Mouse (Mus musculus) small intestine, adult 2 months (tissue): ENCODE results near the gene Junb. TPM values are rescaled to one million over a fixed set of nuclear protein-coding genes. Genes with fewer than 3 reads are reported as not detected.

Source experiments
- H3K27ac ChIP-seq: fragments of 200-500 bp; 2 replicates; pipeline ENCODE4 v1.5.1; 2012; ENCODE audit warnings: low read depth, low read length, control low read depth, inconsistent platforms; ENCODE audit not compliant: insufficient read depth
- H3K27me3 ChIP-seq: fragments of 200-500 bp; 2 replicates; pipeline ENCODE4 v1.6.1; 2012; ENCODE audit warnings: mild to moderate bottlenecking, moderate library complexity, low read length, inconsistent platforms; ENCODE audit not compliant: control insufficient read depth, insufficient read depth
- H3K36me3 ChIP-seq: fragments of 200-500 bp; 2 replicates; pipeline ENCODE4 v1.6.1; 2012; ENCODE audit warnings: mild to moderate bottlenecking, low read length, control low read depth, inconsistent platforms; ENCODE audit not compliant: control insufficient read depth, insufficient read depth
- H3K4me1 ChIP-seq: fragments of 200-500 bp; 2 replicates; pipeline ENCODE4 v1.6.1; 2012; ENCODE audit warnings: low read length, inconsistent platforms, mixed read lengths; ENCODE audit not compliant: control insufficient read depth, insufficient read depth, insufficient read length
- H3K4me3 ChIP-seq: fragments of 200-500 bp; 2 replicates; pipeline ENCODE4 v1.5.1; 2012; ENCODE audit warnings: low read depth, mild to moderate bottlenecking, control low read depth, inconsistent platforms, low read length, moderate library complexity
- CTCF ChIP-seq: fragments of 200-500 bp; IDR thresholded peaks from 2 replicates; pipeline ENCODE4 v1.5.1; 2012; ENCODE audit warnings: low read depth, mild to moderate bottlenecking, control low read depth, inconsistent platforms, low read length, moderate library complexity, mixed read lengths; ENCODE audit not compliant: insufficient replicate concordance, insufficient read length; ENCODE audit errors: extremely low read depth
- POLR2A ChIP-seq: fragments of 200-500 bp; IDR thresholded peaks from 2 replicates; pipeline ENCODE4 v1.6.1; 2012; ENCODE audit warnings: low read depth, mild to moderate bottlenecking, control low read depth, inconsistent platforms, low read length, moderate library complexity
- whole genome bisulfite sequencing: fragments of 180-500 bp; shearing (Covaris S2); methylation state at CpG from one replicate; pipeline ENCODE4 v1.1.7; 2018; 5-methylcytosine and 5-hydroxymethylcytosine counted together
- polyA plus RNA-seq: library from polyadenylated mRNA; depleted of rRNA; stranded (reverse); fragments of >200 nt; gene quantifications from 2 replicates; pipeline ENCODE4 v1.2.3, GENCODE M21; 2012

Junb gene
- polyA plus RNA-seq, 1 experiment: 329 TPM

GRCm38 (mm10) chr8:84976031-84976762 lies 2.3 kb downstream of the Junb start:
- no peaks in the 10 kb centered on the region for H3K27me3 ChIP-seq
- WGBS: under 1% methylated on average over 61 of the region's 61 CpGs
- TF ChIP-seq CTCF: no peak
- TF ChIP-seq POLR2A: peak; percentile 86
- H3K36me3 ChIP-seq: peaks cover 8% of the 10 kb centered on the region
- peaks cover 16% of the 10 kb centered on the region for H3K4me1 ChIP-seq
- peak overlapping the region; percentile 92 for H3K4me3 ChIP-seq
- H3K27ac ChIP-seq: peak overlapping the region; percentile 94

- Histone ChIP-seq H3K27me3 (no peaks in the 10 kb centered on the region), H3K4me1 (peaks cover 9% of the 10 kb centered on the region), H3K4me3 (peak overlapping the region; percentile 92; the same call in 1 of the 2 replicates), H3K36me3 (peaks cover 11% of the 10 kb centered on the region), H3K27ac (peak overlapping the region; percentile 94)
- TF ChIP-seq CTCF (peak; percentile 90; the same call in 1 of the 2 replicates), POLR2A (no peak)
- 28% methylated on average over 7 of the region's 7 CpGs for WGBS
These were observed 3.1 kb downstream of the Junb start for GRCm38 (mm10) chr8:84975434-84975833.

GRCm38 (mm10) chr8:84974543-84975142 lies 3.9 kb downstream of the Junb start:
- WGBS: 63% methylated on average over 8 of the region's 8 CpGs
- Histone ChIP-seq H3K27ac (peak overlapping the region; percentile 94), H3K4me3 (no peak overlapping the region), H3K36me3 (peaks cover 11% of the 10 kb centered on the region), H3K4me1 (peaks cover 11% of the 10 kb centered on the region), H3K27me3 (no peaks in the 10 kb centered on the region)
- TF ChIP-seq POLR2A (no peak), CTCF (peak; percentile 3; the same call in 1 of the 2 replicates)

DNA sequence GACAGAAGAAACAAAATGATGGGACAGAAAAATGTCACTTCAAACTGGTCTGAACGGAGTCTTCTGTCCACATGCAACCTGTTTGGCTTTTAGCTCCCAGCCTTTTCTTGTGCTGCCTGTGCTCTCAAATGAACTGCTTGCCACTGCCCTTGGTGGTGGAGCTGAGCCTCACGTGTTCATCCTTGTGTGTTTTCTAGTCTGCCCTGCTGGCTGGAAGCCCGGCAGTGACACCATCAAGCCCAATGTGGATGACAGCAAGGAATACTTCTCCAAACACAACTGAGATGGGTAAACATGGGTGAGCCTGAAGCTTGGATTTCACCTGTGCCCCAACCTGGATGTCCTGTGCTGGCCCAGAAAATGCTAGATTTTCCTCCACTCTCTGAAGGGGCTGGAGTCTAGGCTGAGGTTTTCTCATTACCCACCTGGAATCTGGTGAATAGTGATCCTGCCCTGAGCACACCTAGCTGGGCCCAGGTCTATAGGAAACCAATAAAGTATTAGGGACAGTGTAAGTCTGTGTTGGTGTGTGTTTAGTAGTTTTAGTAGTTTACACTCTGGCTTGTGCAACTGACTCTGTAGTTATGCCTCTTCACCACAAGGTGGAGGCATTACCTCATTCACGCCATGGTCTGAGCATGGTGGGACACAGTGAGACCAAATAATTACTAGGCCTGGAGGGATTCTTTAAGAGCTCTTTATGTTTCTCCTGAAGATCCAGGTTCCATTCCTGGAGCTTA lies 4.5 kb downstream of the Junb start:
- H3K36me3 ChIP-seq: peaks cover 11% of the 10 kb centered on the region
- TF ChIP-seq CTCF (peak; percentile 4; the same call in 1 of the 2 replicates), POLR2A (no peak)
- WGBS: 58% methylated on average over 4 of the region's 4 CpGs
- no peaks in the 10 kb centered on the region for H3K27me3 ChIP-seq
- no peak overlapping the region for H3K27ac ChIP-seq
- peaks cover 8% of the 10 kb centered on the region for H3K4me1 ChIP-seq
- H3K4me3 ChIP-seq: no peak overlapping the region

GRCm38 (mm10) chr8:84973079-84973478 lies 5.4 kb downstream of the Junb start:
- Histone ChIP-seq H3K27me3 (no peaks in the 10 kb centered on the region), H3K4me1 (peaks cover 13% of the 10 kb centered on the region), H3K4me3 (no peak overlapping the region), H3K36me3 (peaks cover 11% of the 10 kb centered on the region), H3K27ac (no peak overlapping the region)
- 92% methylated on average over 1 of the region's 1 CpGs for WGBS
- TF ChIP-seq POLR2A (no peak), CTCF (no peak)

GRCm38 (mm10) chr8:84970913-84971312 lies 7.6 kb downstream of the Junb start:
- Histone ChIP-seq H3K27me3 (no peaks in the 10 kb centered on the region), H3K36me3 (peaks cover 11% of the 10 kb centered on the region), H3K4me3 (no peak overlapping the region), H3K4me1 (peaks cover 16% of the 10 kb centered on the region), H3K27ac (no peak overlapping the region)
- TF ChIP-seq CTCF (no peak), POLR2A (no peak)
- WGBS: 56% methylated on average over 5 of the region's 5 CpGs

DNA sequence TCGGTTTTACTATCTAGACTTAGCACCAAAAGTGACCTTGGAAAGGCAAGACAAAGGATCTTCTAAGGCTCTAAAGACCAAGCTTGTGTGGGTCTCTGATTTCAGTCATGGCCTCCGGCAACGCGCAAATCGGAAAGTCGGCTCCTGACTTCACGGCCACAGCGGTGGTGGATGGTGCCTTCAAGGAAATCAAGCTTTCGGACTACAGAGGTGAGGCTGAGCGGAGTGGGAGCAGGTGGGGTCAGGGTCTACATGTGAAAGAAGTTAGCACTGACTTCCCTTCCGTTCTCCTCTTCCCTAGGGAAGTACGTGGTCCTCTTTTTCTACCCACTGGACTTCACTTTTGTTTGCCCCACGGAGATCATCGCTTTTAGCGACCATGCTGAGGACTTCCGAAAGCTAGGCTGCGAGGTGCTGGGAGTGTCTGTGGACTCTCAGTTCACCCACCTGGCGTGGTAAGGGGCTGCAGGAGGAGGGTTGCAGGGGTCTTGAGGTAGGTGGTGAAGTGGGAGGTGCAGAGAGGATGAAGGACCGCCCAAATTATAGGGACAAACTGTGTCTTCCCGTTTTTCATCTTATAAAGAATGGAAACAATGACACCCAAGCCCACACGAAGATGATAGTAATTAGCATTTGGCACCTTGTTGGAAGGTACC lies 8.3 kb downstream of the Junb start:
- H3K27me3 ChIP-seq: no peaks in the 10 kb centered on the region
- H3K4me3 ChIP-seq: peak overlapping the region; percentile 70
- peaks cover 18% of the 10 kb centered on the region for H3K4me1 ChIP-seq
- 5% methylated on average over 21 of the region's 21 CpGs for WGBS
- H3K36me3 ChIP-seq: peaks cover 11% of the 10 kb centered on the region
- TF ChIP-seq POLR2A: no peak
- TF ChIP-seq CTCF: no peak
- H3K27ac ChIP-seq: peak overlapping the region; percentile 77
